Mouse (Mus musculus) thymus, adult 2 months (tissue): ENCODE measurements around the gene Ppp3cb. TPM values are rescaled to one million over a fixed set of nuclear protein-coding genes. Genes with fewer than 3 reads are reported as not detected.

Source experiments
- DNase-seq: peaks from one replicate; pipeline ENCODE4 v3.0.0; 2021
- H3K27ac ChIP-seq: fragments of 200-500 bp; 2 replicates; pipeline ENCODE4 v1.5.1; 2012; ENCODE audit warnings: low read length, control low read depth; ENCODE audit not compliant: control insufficient read depth, insufficient read depth
- H3K27me3 ChIP-seq: fragments of 200-500 bp; 2 replicates; pipeline ENCODE4 v1.6.1; 2012; ENCODE audit warnings: mild to moderate bottlenecking, low read length, moderate library complexity, mixed read lengths; ENCODE audit not compliant: control insufficient read depth, insufficient read depth
- H3K36me3 ChIP-seq: fragments of 200-500 bp; 2 replicates; pipeline ENCODE4 v1.6.1; 2012; ENCODE audit warnings: mild to moderate bottlenecking, low read length, moderate library complexity; ENCODE audit not compliant: control insufficient read depth, insufficient read depth
- H3K4me1 ChIP-seq: fragments of 200-500 bp; replicated peaks from 2 replicates; pipeline ENCODE4 v1.6.1; 2012; ENCODE audit warnings: low read length; ENCODE audit not compliant: control insufficient read depth, insufficient read depth
- H3K4me3 ChIP-seq: fragments of 200-500 bp; 2 replicates; pipeline ENCODE4 v1.5.1; 2012; ENCODE audit warnings: mild to moderate bottlenecking, low read length, control low read depth, moderate library complexity; ENCODE audit not compliant: control insufficient read depth, insufficient read depth
- CTCF ChIP-seq: fragments of 200-500 bp; IDR thresholded peaks from 2 replicates; pipeline ENCODE4 v1.5.1; 2012; ENCODE audit warnings: mild to moderate bottlenecking, control low read depth, low read length, moderate library complexity, borderline replicate concordance; ENCODE audit not compliant: control insufficient read depth, poor library complexity, insufficient read depth; ENCODE audit errors: extremely low read depth
- POLR2A ChIP-seq: fragments of 200-500 bp; IDR thresholded peaks from 2 replicates; pipeline ENCODE4 v1.6.1; 2012; ENCODE audit warnings: mild to moderate bottlenecking, low read length, control low read depth, moderate library complexity; ENCODE audit not compliant: control insufficient read depth, poor library complexity, insufficient read depth; ENCODE audit errors: extremely low read depth
- WGBS: fragments of 180-500 bp; shearing (Covaris S2); methylation state at CpG from one replicate; pipeline ENCODE4 v1.1.7; 2018; 5-methylcytosine and 5-hydroxymethylcytosine counted together
- polyA plus RNA-seq: library from polyadenylated mRNA; depleted of rRNA; stranded (reverse); fragments of >200 nt; gene quantifications from 2 replicates; pipeline ENCODE4 v1.2.3, GENCODE M21; 2012

The Ppp3cb gene
- polyA plus RNA-seq, 1 experiment = 29.1 TPM

- Histone ChIP-seq H3K27me3 (no peaks in the 10 kb centered on the region), H3K36me3 (peaks cover 5% of the 10 kb centered on the region), H3K4me1 (no peaks in the 10 kb centered on the region), H3K27ac (no peak overlapping the region), H3K4me3 (no peak overlapping the region)
- TF ChIP-seq POLR2A (no peak), CTCF (no peak)
- 98% methylated on average over 4 of the region's 4 CpGs for WGBS
- DNase-seq = no peak
Observed at GRCm38 (mm10) chr14:20529643-20530042, 16.7 kb downstream of the Ppp3cb start.

- Histone ChIP-seq H3K27me3 (no peaks in the 10 kb centered on the region), H3K4me1 (no peaks in the 10 kb centered on the region), H3K36me3 (peaks cover 49% of the 10 kb centered on the region), H3K4me3 (no peak overlapping the region), H3K27ac (no peak overlapping the region)
- WGBS = 100% methylated on average over 2 of the region's 2 CpGs
- no peak for DNase-seq
- no peak for TF ChIP-seq CTCF
- TF ChIP-seq POLR2A = no peak
Observed at GRCm38 (mm10) chr14:20520179-20520578, 26.2 kb downstream of the Ppp3cb start.

GRCm38 (mm10) chr14:20508424-20508823 is 37.9 kb downstream of the Ppp3cb start:
- 100% methylated on average over 2 of the region's 2 CpGs for WGBS
- H3K27ac ChIP-seq = no peak overlapping the region
- no peak for DNase-seq
- H3K36me3 ChIP-seq = peaks cover 34% of the 10 kb centered on the region
- H3K27me3 ChIP-seq = no peaks in the 10 kb centered on the region
- H3K4me3 ChIP-seq = no peak overlapping the region
- no peak for TF ChIP-seq POLR2A
- no peak for TF ChIP-seq CTCF
- no peaks in the 10 kb centered on the region for H3K4me1 ChIP-seq

- no peak for DNase-seq
- Histone ChIP-seq H3K27me3 (no peaks in the 10 kb centered on the region), H3K4me1 (no peaks in the 10 kb centered on the region; the same call in 1 of the 2 replicates), H3K27ac (no peak overlapping the region), H3K4me3 (no peak overlapping the region), H3K36me3 (peaks cover 31% of the 10 kb centered on the region)
- TF ChIP-seq CTCF = no peak
- no peak for TF ChIP-seq POLR2A
- 86% methylated on average over 10 of the region's 10 CpGs for WGBS
Observed at GRCm38 (mm10) chr14:20502966-20503365, 43.4 kb downstream of the Ppp3cb start.

GRCm38 (mm10) chr14:20499982-20500381 is 46.4 kb downstream of the Ppp3cb start:
- DNase-seq = no peak
- peaks cover 43% of the 10 kb centered on the region for H3K36me3 ChIP-seq
- no peaks in the 10 kb centered on the region for H3K27me3 ChIP-seq
- 98% methylated on average over 3 of the region's 3 CpGs for WGBS
- TF ChIP-seq CTCF = no peak
- no peak for TF ChIP-seq POLR2A
- no peak overlapping the region for H3K27ac ChIP-seq
- H3K4me3 ChIP-seq = no peak overlapping the region
- H3K4me1 ChIP-seq = no peaks in the 10 kb centered on the region; the same call in 1 of the 2 replicates

GRCm38 (mm10) chr14:20496603-20497002 is 49.8 kb downstream of the Ppp3cb start, which contains the start of gene Mss51:
Gene Mss51 (minus strand): TSS chr14:20496901.
- no peaks in the 10 kb centered on the region for H3K4me1 ChIP-seq
- no peaks in the 10 kb centered on the region for H3K27me3 ChIP-seq
- TF ChIP-seq CTCF (no peak), POLR2A (no peak)
- H3K36me3 ChIP-seq = peaks cover 37% of the 10 kb centered on the region
- 91% methylated on average over 2 of the region's 2 CpGs for WGBS
- no peak for DNase-seq
- H3K4me3 ChIP-seq = no peak within 1 kb of the TSS
- H3K27ac ChIP-seq = no peak within 1 kb of the TSS

- TF ChIP-seq CTCF (no peak), POLR2A (no peak)
- no peak overlapping the region for H3K4me3 ChIP-seq
- DNase-seq = no peak
- peaks cover 13% of the 10 kb centered on the region for H3K36me3 ChIP-seq
- 98% methylated on average over 5 of the region's 5 CpGs for WGBS
- no peaks in the 10 kb centered on the region for H3K27me3 ChIP-seq
- H3K4me1 ChIP-seq = no peaks in the 10 kb centered on the region
- no peak overlapping the region for H3K27ac ChIP-seq
Observed at GRCm38 (mm10) chr14:20486031-20486430, 60.3 kb downstream of the Ppp3cb start.
